Mouse (Mus musculus) forebrain, postnatal 0 days (tissue): ENCODE data around the gene Tenm3. TPM values are rescaled to one million over a fixed set of nuclear protein-coding genes. Genes with fewer than 3 reads are reported as not detected.
A peak's percentile ranks its signal among the peaks of the same experiment; 100 is the strongest.

ENCODE experiments used
- ATAC-seq: fragments of 200-750 bp; cut with Nextera tagmentation; 2 replicates; pipeline ENCODE4 v1.8.0; 2017; ENCODE audit warnings: mild to moderate bottlenecking, moderate library complexity
- DNase-seq: peaks from one replicate; pipeline ENCODE4 v3.0.0-alpha.2; 2015
- H3K27ac ChIP-seq: fragments of 300-500 bp; sonication (generic); 2 replicates; pipeline ENCODE4 v1.5.1; 2014; ENCODE audit warnings: low read depth, mild to moderate bottlenecking, antibody characterized with exemption, low read length, moderate library complexity, mixed read lengths
- H3K27me3 ChIP-seq: fragments of 300-500 bp; sonication (generic); 2 replicates; pipeline ENCODE4 v1.6.1; 2014; ENCODE audit warnings: mild to moderate bottlenecking, low read length, mixed read lengths; ENCODE audit not compliant: insufficient read depth
- H3K36me3 ChIP-seq: fragments of 300-500 bp; sonication (generic); 2 replicates; pipeline ENCODE4 v1.6.1; 2014; ENCODE audit warnings: mild to moderate bottlenecking, moderate library complexity; ENCODE audit not compliant: insufficient read depth
- H3K4me1 ChIP-seq: fragments of 300-500 bp; sonication (generic); 2 replicates; pipeline ENCODE4 v1.6.1; 2014; ENCODE audit warnings: antibody characterized with exemption; ENCODE audit not compliant: insufficient read depth
- H3K4me2 ChIP-seq: fragments of 300-500 bp; sonication (generic); 2 replicates; pipeline ENCODE4 v1.6.1; 2014; ENCODE audit warnings: low read depth, mild to moderate bottlenecking, moderate library complexity
- H3K4me3 ChIP-seq: fragments of 300-500 bp; sonication (generic); 2 replicates; pipeline ENCODE4 v1.5.1; 2014; ENCODE audit warnings: low read depth, low read length, mixed read lengths
- H3K9ac ChIP-seq: fragments of 300-500 bp; sonication (generic); 2 replicates; pipeline ENCODE4 v1.6.1; 2014; ENCODE audit warnings: mild to moderate bottlenecking
- H3K9me3 ChIP-seq: fragments of 300-500 bp; sonication (generic); 2 replicates; pipeline ENCODE4 v1.6.1; 2016; ENCODE audit warnings: low read length
- CTCF ChIP-seq: sonication (generic); IDR thresholded peaks from 2 replicates; pipeline ENCODE4 v1.5.1; 2016; ENCODE audit warnings: antibody characterized with exemption, control low read depth, low read depth
- WGBS: fragments of 180-500 bp; shearing (Covaris S2); extraction: QIAGEN DNeasy Blood & Tissue Kit; methylation state at CpG from one replicate; pipeline ENCODE4 v1.1.7; 2014; 5-methylcytosine and 5-hydroxymethylcytosine counted together
- polyA plus RNA-seq: library from polyadenylated mRNA; unstranded; fragments of >200 nt; fragmentation: Nextera tagmentation; extraction: Ambion mirVana; gene quantifications from 2 replicates; pipeline ENCODE4 v1.2.1, GENCODE M21; 2015
- total RNA-seq: library from RNA; depleted of rRNA; stranded (reverse); fragments of >200 nt; gene quantifications from 2 replicates; pipeline ENCODE4 v1.2.3, GENCODE M21; 2014

Tenm3 gene
- total and polyA plus RNA-seq, 2 experiments from 2014 or later: 21.6 to 111 TPM

DNA sequence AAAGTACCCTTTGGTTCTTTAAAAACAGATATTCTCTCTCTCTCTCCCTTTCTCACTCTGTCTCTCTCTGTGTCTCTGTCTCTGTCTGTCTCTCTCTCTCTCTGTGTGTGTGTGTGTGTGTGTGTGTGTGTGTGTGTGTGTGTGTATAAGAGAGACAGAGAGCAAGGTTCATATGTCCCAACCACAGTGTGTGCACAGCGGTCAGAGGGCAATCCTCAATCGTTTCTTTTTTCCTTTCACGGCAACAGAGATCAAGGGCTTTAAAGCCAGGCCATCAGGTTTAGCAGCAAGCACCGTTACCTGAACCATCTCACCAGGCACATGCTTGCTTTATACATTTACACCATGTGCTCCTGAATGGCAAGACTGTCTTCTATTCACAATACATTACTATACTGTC, 110.7 kb downstream of the Tenm3 start:
- H3K4me3 ChIP-seq: no peak overlapping the region

GRCm38 (mm10) chr8:48730701-48731100, 113.0 kb downstream of the Tenm3 start:
- Histone ChIP-seq H3K4me3 (no peak overlapping the region), H3K9me3 (no peaks in the 10 kb centered on the region), H3K36me3 (no peaks in the 10 kb centered on the region), H3K4me1 (no peaks in the 10 kb centered on the region), H3K27ac (no peak overlapping the region), H3K27me3 (no peaks in the 10 kb centered on the region), H3K9ac (no peak overlapping the region), H3K4me2 (no peak overlapping the region)
- TF ChIP-seq CTCF: no peak
- no peak for ATAC-seq
- 75% methylated on average over 6 of the region's 6 CpGs for WGBS
- no peak for DNase-seq

More for the DNA sequence above, 110.7 kb downstream of the Tenm3 start:
- ATAC-seq (no peak), DNase-seq (no peak)
- no peaks in the 10 kb centered on the region for H3K4me1 ChIP-seq
- H3K4me2 ChIP-seq: no peak overlapping the region
- no peak overlapping the region for H3K9ac ChIP-seq
- TF ChIP-seq CTCF: no peak
- H3K27ac ChIP-seq: no peak overlapping the region
- H3K36me3 ChIP-seq: no peaks in the 10 kb centered on the region
- no peaks in the 10 kb centered on the region for H3K9me3 ChIP-seq
- WGBS: 85% methylated on average over 4 of the region's 4 CpGs
- no peaks in the 10 kb centered on the region for H3K27me3 ChIP-seq

- 86% methylated on average over 21 of the region's 21 CpGs for WGBS
- H3K36me3 ChIP-seq: no peaks in the 10 kb centered on the region
- H3K4me2 ChIP-seq: no peak overlapping the region
- ATAC-seq: no peak
- no peaks in the 10 kb centered on the region for H3K4me1 ChIP-seq
- H3K27me3 ChIP-seq: no peaks in the 10 kb centered on the region
- no peak overlapping the region for H3K4me3 ChIP-seq
- DNase-seq: no peak
- no peak overlapping the region for H3K27ac ChIP-seq
- H3K9me3 ChIP-seq: no peaks in the 10 kb centered on the region
- no peak for TF ChIP-seq CTCF
- H3K9ac ChIP-seq: no peak overlapping the region
Observed at GRCm38 (mm10) chr8:48728833-48729690, 114.7 kb downstream of the Tenm3 start.

DNA sequence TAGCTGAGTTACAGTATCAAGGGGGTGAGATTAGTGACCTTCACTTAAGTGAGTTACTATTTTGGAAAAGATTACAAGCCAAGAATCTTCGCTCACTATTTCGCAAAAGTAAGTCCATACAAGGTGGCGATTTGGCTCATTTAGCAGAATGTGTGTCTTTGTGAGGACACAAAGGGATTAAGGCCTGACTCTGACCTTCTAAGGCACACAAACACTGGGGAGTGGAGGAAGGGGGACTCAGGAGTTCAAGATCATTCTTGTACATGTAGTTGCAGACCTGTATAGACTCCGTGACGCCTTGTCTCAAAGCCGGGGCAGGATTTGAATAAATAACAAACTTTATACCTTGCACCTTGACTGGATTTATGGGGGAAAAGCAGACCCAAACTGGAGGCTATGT, 115.7 kb downstream of the Tenm3 start:
- H3K27ac ChIP-seq: no peak overlapping the region
- no peaks in the 10 kb centered on the region for H3K4me1 ChIP-seq
- no peaks in the 10 kb centered on the region for H3K27me3 ChIP-seq
- no peak overlapping the region for H3K9ac ChIP-seq
- no peak overlapping the region for H3K4me2 ChIP-seq
- no peak for TF ChIP-seq CTCF
- no peaks in the 10 kb centered on the region for H3K9me3 ChIP-seq
- H3K4me3 ChIP-seq: no peak overlapping the region
- no peaks in the 10 kb centered on the region for H3K36me3 ChIP-seq
- no peak for ATAC-seq
- WGBS: 93% methylated on average over 6 of the region's 6 CpGs
- DNase-seq: no peak

DNA sequence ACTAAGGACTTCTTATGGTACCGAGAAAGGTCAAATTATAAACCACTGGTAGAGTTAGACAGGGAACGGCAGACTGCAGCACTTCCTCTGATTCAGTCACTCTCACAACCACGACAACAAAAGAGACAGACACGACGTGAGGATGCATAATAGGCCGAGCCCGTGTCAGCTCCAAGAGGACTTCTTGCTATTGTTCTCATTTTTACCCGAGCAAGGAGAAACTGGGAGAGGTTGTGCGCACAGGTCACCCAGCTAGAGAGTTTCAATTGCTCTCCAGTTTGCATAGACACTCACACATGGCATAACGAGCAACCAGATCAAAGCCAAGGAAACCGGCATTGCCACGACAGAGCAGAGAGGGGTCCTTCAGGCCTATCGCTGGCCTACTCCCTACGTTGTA, 121.0 kb downstream of the Tenm3 start:
- Histone ChIP-seq H3K9me3 (no peaks in the 10 kb centered on the region), H3K27me3 (no peaks in the 10 kb centered on the region), H3K4me1 (no peaks in the 10 kb centered on the region), H3K27ac (peak overlapping the region; percentile 48; the same call in 1 of the 2 replicates), H3K4me2 (no peak overlapping the region), H3K36me3 (no peaks in the 10 kb centered on the region), H3K9ac (no peak overlapping the region), H3K4me3 (no peak overlapping the region)
- ATAC-seq (no peak), DNase-seq (peak; percentile 39)
- 29% methylated on average over 14 of the region's 14 CpGs for WGBS
- TF ChIP-seq CTCF: no peak

DNA sequence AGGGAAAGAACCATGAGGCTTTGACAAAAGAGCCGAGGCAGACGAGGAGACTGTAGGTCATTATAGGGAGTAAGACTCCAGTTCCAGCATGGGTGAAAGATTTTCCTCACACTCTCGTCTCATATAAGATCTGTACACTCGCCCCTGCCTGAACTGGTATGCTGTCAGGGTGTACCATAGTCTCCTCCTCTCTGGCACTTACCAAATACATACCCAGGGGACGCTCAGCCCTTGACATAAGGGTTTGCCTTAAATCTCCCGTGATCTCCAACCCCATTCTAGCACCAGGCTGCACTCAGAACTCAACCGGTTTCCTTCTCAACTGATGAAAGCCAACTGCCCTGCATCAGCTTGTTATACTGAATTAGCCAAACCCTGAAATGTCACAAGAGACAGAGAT, 121.4 kb downstream of the Tenm3 start:
- no peak for DNase-seq
- no peaks in the 10 kb centered on the region for H3K4me1 ChIP-seq
- no peak overlapping the region for H3K4me3 ChIP-seq
- H3K4me2 ChIP-seq: no peak overlapping the region
- no peak for ATAC-seq
- H3K36me3 ChIP-seq: no peaks in the 10 kb centered on the region
- WGBS: 89% methylated on average over 7 of the region's 7 CpGs
- no peaks in the 10 kb centered on the region for H3K9me3 ChIP-seq
- no peaks in the 10 kb centered on the region for H3K27me3 ChIP-seq
- no peak for TF ChIP-seq CTCF
- H3K27ac ChIP-seq: no peak overlapping the region
- no peak overlapping the region for H3K9ac ChIP-seq

DNA sequence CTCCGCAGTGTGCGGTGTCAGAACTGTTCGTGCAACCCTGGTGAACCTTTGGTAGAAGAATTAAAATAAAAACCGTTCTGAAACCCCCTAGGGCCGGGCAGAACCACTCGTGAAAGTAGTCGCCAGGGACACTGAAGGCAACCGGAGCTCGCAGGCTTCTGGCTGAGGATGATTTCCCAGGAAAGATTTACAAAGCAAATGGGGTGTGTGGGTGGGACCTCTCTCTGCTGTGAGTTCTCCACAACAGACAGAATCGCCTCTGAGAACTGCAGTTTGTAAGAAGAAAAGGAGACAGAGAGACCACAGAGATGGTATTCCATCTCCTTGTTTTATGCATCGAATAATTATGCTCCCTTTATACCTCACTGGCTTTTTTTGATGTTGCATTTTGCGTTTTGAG, 122.4 kb downstream of the Tenm3 start:
- Histone ChIP-seq H3K36me3 (no peaks in the 10 kb centered on the region), H3K9me3 (no peaks in the 10 kb centered on the region), H3K27me3 (no peaks in the 10 kb centered on the region), H3K4me3 (no peak overlapping the region), H3K27ac (no peak overlapping the region), H3K4me1 (no peaks in the 10 kb centered on the region), H3K4me2 (no peak overlapping the region), H3K9ac (no peak overlapping the region)
- 96% methylated on average over 12 of the region's 12 CpGs for WGBS
- no peak for DNase-seq
- TF ChIP-seq CTCF: no peak
- no peak for ATAC-seq
